Mouse (Mus musculus) liver, adult 2 months (tissue): ENCODE results near the gene Sufu. TPM values are rescaled to one million over a fixed set of nuclear protein-coding genes. Genes with fewer than 3 reads are reported as not detected.

ENCODE experiments used
- DNase-seq: peaks from one replicate; pipeline ENCODE4 v3.0.0-alpha.2; 2011; ENCODE audit warnings: low read depth, low spot score; ENCODE audit errors: extremely low read depth
- H3K27ac ChIP-seq: fragments of 200-500 bp; replicated peaks from 2 replicates; pipeline ENCODE4 v1.5.1; 2012; ENCODE audit warnings: low read depth, mild to moderate bottlenecking, control low read depth, inconsistent platforms, low read length; ENCODE audit not compliant: insufficient read depth
- H3K27me3 ChIP-seq: fragments of 200-500 bp; 2 replicates; pipeline ENCODE4 v1.6.1; 2012; ENCODE audit warnings: mild to moderate bottlenecking, moderate library complexity, low read length, inconsistent platforms; ENCODE audit not compliant: control insufficient read depth, insufficient read depth
- H3K36me3 ChIP-seq: fragments of 200-500 bp; 2 replicates; pipeline ENCODE4 v1.6.1; 2012; ENCODE audit warnings: low read length, inconsistent platforms; ENCODE audit not compliant: control insufficient read depth, insufficient read depth
- H3K4me1 ChIP-seq: fragments of 200-500 bp; 2 replicates; pipeline ENCODE4 v1.6.1; 2011; ENCODE audit warnings: low read length; ENCODE audit not compliant: control insufficient read depth, insufficient read depth
- H3K4me3 ChIP-seq: fragments of 200-500 bp; 2 replicates; pipeline ENCODE4 v1.5.1; 2011; ENCODE audit warnings: low read depth, mild to moderate bottlenecking, control low read depth, low read length, moderate library complexity; ENCODE audit not compliant: insufficient read depth
- H3K79me2 ChIP-seq: fragments of 200-500 bp; 2 replicates; pipeline ENCODE4 v1.6.1; 2012; ENCODE audit warnings: inconsistent platforms, mild to moderate bottlenecking, low read length, moderate library complexity; ENCODE audit not compliant: control insufficient read depth, insufficient read depth
- H3K9ac ChIP-seq: fragments of 200-500 bp; 2 replicates; pipeline ENCODE4 v1.6.1; 2012; ENCODE audit warnings: low read depth, mild to moderate bottlenecking, control low read depth, inconsistent platforms, low read length
- CTCF ChIP-seq: fragments of 200-500 bp; IDR thresholded peaks from 2 replicates; pipeline ENCODE4 v1.5.1; 2011; ENCODE audit warnings: low read depth, low read length, control low read depth
- POLR2A ChIP-seq: fragments of 200-500 bp; IDR thresholded peaks from 2 replicates; pipeline ENCODE4 v1.6.1; 2011; ENCODE audit warnings: low read length, control low read depth; ENCODE audit not compliant: insufficient read depth; ENCODE audit errors: extremely low read depth
- WGBS: fragments of 180-500 bp; shearing (Covaris S2); methylation state at CpG from one replicate; pipeline ENCODE4 v1.1.7; 2018; 5-methylcytosine and 5-hydroxymethylcytosine counted together
- polyA plus RNA-seq: library from polyadenylated mRNA; depleted of rRNA; stranded (reverse); fragments of >200 nt; gene quantifications from 2 replicates; pipeline ENCODE4 v1.2.3, GENCODE M21; 2012; rRNA removed
- total RNA-seq: library from RNA; depleted of rRNA; stranded (reverse); fragments of >200 nt; gene quantifications from 2 replicates; pipeline ENCODE4 v1.2.3, GENCODE M21; 2014; rRNA removed

The Sufu gene
- total and polyA plus RNA-seq, 2 experiments = 1.1 to 3.2 TPM

DNA sequence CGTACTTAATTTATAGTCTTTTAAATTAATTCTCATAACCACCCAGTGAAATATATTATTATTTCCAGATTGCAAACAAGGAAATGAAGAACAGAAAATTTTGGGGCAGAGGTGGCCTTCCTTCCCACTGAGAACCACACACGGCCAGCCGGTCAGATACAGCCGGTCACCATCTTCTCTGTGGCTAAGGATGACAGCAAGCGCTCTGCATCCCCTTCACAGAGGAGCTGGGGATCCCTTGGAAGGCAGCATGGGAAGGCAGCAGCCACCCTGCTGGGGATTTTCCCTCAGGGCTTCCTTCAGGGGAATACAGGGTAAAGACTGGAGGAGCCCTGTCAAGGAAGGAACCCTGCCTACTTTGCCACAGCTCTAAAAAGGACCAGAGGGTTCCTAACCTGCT lies 136.8 kb downstream of the Sufu start:
- H3K9ac ChIP-seq = no peak overlapping the region
- H3K4me1 ChIP-seq = peaks cover 6% of the 10 kb centered on the region
- no peaks in the 10 kb centered on the region for H3K79me2 ChIP-seq
- WGBS = 95% methylated on average over 5 of the region's 5 CpGs
- no peak overlapping the region for H3K27ac ChIP-seq
- H3K27me3 ChIP-seq = no peaks in the 10 kb centered on the region
- TF ChIP-seq CTCF = no peak
- no peak for TF ChIP-seq POLR2A
- H3K4me3 ChIP-seq = no peak overlapping the region
- DNase-seq = no peak
- H3K36me3 ChIP-seq = no peaks in the 10 kb centered on the region

DNA sequence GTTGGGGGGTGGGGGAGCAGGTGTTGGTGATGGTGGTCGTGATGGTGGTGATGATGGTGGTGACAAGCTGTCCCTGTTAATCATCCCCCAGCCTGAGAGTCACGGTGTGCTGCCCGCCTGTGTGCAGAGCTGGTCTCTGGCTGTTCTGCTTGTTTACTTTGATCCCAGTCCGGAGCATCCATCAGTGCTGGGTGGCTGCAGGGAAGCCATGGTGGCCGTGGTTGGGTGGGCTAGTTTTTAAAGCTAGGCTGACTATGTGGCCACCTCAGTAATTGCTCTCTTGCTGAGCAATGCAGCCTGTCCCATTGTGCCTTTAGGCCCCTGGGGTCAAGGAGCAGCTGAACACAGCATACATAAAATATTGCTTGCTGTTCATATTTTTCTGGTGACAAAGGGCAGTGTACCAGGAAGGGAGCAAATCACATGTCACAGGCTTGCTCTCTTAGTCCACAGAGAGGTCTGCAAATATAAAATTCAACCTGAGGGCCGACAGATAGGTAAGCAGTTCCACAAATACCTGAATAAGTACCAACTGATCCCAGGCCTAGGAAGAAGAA lies 137.9 kb downstream of the Sufu start:
- H3K4me1 ChIP-seq = peaks cover 3% of the 10 kb centered on the region
- TF ChIP-seq CTCF = no peak
- no peak for TF ChIP-seq POLR2A
- DNase-seq = no peak
- H3K27ac ChIP-seq = no peak overlapping the region
- H3K79me2 ChIP-seq = no peaks in the 10 kb centered on the region
- H3K4me3 ChIP-seq = no peak overlapping the region
- H3K9ac ChIP-seq = no peak overlapping the region
- WGBS = 70% methylated on average over 6 of the region's 6 CpGs
- H3K36me3 ChIP-seq = no peaks in the 10 kb centered on the region
- no peaks in the 10 kb centered on the region for H3K27me3 ChIP-seq

DNA sequence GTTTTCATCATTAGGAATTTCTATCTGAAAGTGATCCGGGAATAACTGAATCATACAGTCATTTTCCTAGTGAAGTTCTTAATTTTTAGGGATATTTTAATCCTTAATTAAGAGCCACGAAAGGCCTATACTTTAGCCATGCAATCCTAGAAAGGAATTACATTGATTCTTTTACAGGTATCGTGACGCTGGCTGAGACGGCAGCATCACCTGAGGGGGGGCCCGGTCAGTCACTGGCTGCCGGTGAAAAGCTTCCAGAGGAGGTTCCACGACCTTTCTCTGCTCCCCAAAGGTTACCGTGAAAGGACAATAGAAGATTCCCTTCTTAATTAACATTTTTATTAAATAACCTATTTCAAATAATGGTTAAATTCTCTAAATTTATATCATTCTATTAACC lies 140.7 kb downstream of the Sufu start:
- no peak for DNase-seq
- Histone ChIP-seq H3K79me2 (no peaks in the 10 kb centered on the region), H3K27ac (no peak overlapping the region), H3K36me3 (0 out of 2 replicates have a peak, but pooled peaks cover 2% of the 10 kb centered on the region), H3K4me1 (no peaks in the 10 kb centered on the region), H3K27me3 (no peaks in the 10 kb centered on the region), H3K9ac (no peak overlapping the region), H3K4me3 (no peak overlapping the region)
- TF ChIP-seq POLR2A (no peak), CTCF (no peak)
- WGBS = 95% methylated on average over 9 of the region's 9 CpGs

DNA sequence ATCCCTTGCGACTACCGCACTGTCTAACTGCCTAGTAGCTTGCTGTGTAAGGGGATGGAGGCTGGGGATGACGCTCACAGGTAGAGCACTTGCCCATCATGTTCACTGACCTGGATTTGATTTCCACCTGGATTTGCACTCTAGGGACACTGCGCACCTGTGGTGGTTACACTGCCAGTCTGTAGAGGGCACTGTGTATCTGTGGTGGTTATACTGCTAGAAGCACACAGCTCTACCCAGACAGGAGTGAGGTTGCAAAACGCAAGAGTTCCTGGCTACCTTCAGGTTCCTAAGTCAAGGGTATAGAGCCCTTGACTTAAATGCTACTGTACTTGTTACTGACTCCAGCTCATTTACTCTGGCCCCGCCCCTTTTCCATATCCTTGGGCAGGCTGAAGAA lies 141.5 kb downstream of the Sufu start:
- Histone ChIP-seq H3K27ac (no peak overlapping the region), H3K36me3 (peaks cover 4% of the 10 kb centered on the region; the same call in 1 of the 2 replicates), H3K27me3 (no peaks in the 10 kb centered on the region), H3K9ac (no peak overlapping the region), H3K79me2 (no peaks in the 10 kb centered on the region), H3K4me3 (no peak overlapping the region), H3K4me1 (no peaks in the 10 kb centered on the region)
- 81% methylated on average over 6 of the region's 6 CpGs for WGBS
- TF ChIP-seq POLR2A (no peak), CTCF (peak; percentile 45; the same call in 1 of the 2 replicates)
- DNase-seq = no peak

Other genes starting within 250 kb of the Sufu start
- gene Pitx3, start 248.6 kb upstream of the Sufu start, total RNA-seq = not detected in 2 replicates
- gene Pitx3, start 248.6 kb upstream of the Sufu start, polyA plus RNA-seq = not detected in 2 replicates
- 25.0 and 25.7 TPM in 2 replicates for gene Gbf1, start 244.4 kb upstream of the Sufu start, total RNA-seq
- 49.3 and 58.1 TPM in 2 replicates for gene Gbf1, start 244.4 kb upstream of the Sufu start, polyA plus RNA-seq
- 3.7 and 4.7 TPM in 2 replicates for gene Nfkb2, start 92.6 kb upstream of the Sufu start, total RNA-seq
- gene Nfkb2, start 92.6 kb upstream of the Sufu start, polyA plus RNA-seq = 8.1 and 9.3 TPM in 2 replicates
- 0.27 and 0.46 TPM in 2 replicates for gene Psd, start 69.7 kb upstream of the Sufu start, total RNA-seq
- 0.57 and 0.71 TPM in 2 replicates for gene Psd, start 69.7 kb upstream of the Sufu start, polyA plus RNA-seq
- 6.2 and 6.4 TPM in 2 replicates for gene Fbxl15, start 68.7 kb upstream of the Sufu start, total RNA-seq
- 15.1 and 22.6 TPM in 2 replicates for gene Fbxl15, start 68.7 kb upstream of the Sufu start, polyA plus RNA-seq
- gene Cuedc2, start 58.2 kb upstream of the Sufu start, total RNA-seq = 19.5 and 21.7 TPM in 2 replicates
- gene Cuedc2, start 58.2 kb upstream of the Sufu start, polyA plus RNA-seq = 24.6 and 25.1 TPM in 2 replicates
- gene Mfsd13a, start 55.8 kb upstream of the Sufu start, total RNA-seq = 1.2 and 1.3 TPM in 2 replicates
- gene Mfsd13a, start 55.8 kb upstream of the Sufu start, polyA plus RNA-seq = 17.9 and 22.0 TPM in 2 replicates
- gene 2310034G01Rik, start 46.6 kb upstream of the Sufu start, total RNA-seq = 0.09 and 0.40 TPM in 2 replicates
- 0.10 and 0.25 TPM in 2 replicates for gene 2310034G01Rik, start 46.6 kb upstream of the Sufu start, polyA plus RNA-seq
- gene Actr1a, start 1.1 kb upstream of the Sufu start, total RNA-seq = 29.7 and 32.5 TPM in 2 replicates
- 40.9 and 46.2 TPM in 2 replicates for gene Actr1a, start 1.1 kb upstream of the Sufu start, polyA plus RNA-seq
- 7.3 and 9.9 TPM in 2 replicates for gene Trim8, start 104.8 kb downstream of the Sufu start, total RNA-seq
- 17.7 and 20.0 TPM in 2 replicates for gene Trim8, start 104.8 kb downstream of the Sufu start, polyA plus RNA-seq
- gene Arl3, start 176.3 kb downstream of the Sufu start, total RNA-seq = 21.9 and 25.1 TPM in 2 replicates
- gene Arl3, start 176.3 kb downstream of the Sufu start, polyA plus RNA-seq = 8.7 and 12.7 TPM in 2 replicates
- gene Sfxn2, start 176.5 kb downstream of the Sufu start, total RNA-seq = 33.8 and 34.6 TPM in 2 replicates
- gene Sfxn2, start 176.5 kb downstream of the Sufu start, polyA plus RNA-seq = 13.9 and 15.1 TPM in 2 replicates
- gene Wbp1l, start 202.2 kb downstream of the Sufu start, total RNA-seq = 66.7 and 90.9 TPM in 2 replicates
- gene Wbp1l, start 202.2 kb downstream of the Sufu start, polyA plus RNA-seq = 140 and 169 TPM in 2 replicates